Mouse (Mus musculus): ENCODE results near the gene Nrgn.

DNA sequence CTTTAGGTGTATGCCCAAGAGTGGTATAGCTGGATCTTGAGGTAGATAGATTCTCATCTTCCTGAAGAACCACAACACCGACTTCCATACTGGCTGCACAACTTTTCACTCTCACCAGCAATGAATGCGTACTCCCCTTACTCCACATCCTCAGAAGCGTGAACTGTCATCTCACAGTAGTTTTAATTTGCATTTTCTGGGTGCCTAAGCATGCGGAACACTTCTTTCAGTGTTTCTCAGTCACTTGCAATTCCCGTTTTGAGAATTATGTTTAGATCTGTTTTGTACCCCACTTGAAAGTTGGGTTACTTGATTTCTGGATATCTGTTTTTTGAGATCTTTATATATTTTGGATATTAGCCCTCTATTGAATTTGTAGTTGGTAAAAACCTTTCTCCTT, 30.9 kb upstream of the Nrgn start:
- TF ChIP-seq CTCF (IDR thresholded peaks at IDR 0.05; ENCODE audit: extremely low read depth, insufficient read depth, insufficient read length, insufficient replicate concordance): no peak
- no peak for TF ChIP-seq POLR2A (IDR thresholded peaks at IDR 0.05; ENCODE audit: low read depth, low read length)

Measured in spleen, adult 2 months (tissue).